ENCODE assay signal across 8 mouse cellular contexts in the genomic region with DNA sequence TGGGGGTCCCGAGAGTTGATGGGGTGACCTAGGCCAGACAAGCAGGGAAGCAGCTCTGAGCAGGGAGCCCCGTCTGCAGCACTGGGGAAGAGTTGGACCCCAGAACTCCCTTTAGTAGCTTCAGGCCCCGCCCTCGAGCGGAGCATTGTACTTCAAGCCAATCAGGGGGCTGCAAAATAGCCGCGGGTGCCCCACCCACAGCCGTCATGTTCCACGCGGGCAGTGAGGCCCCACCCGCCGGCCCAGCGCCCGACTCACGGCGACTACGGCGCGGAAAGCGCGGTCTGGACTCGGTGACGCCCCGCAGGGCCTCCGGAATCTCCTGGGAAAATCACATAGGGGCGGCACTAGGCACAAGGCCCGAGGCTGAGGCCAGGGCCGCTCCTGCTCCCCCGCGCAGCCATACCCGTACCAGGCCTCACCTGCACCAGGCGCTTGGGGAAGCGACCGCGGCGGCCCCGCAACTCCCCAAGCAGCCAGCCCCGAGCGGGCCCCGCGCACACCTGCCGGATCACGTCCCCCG. TPM values are rescaled to one million over a fixed set of nuclear protein-coding genes. Genes with fewer than 3 reads are reported as not detected.
DNase-seq lines count a peak whose midpoint lies in the region; ATAC-seq lines count a peak whose summit lies in the region.

No protein-coding gene starts in this region.

- H3K4me1 ChIP-seq in intestine, embryonic 15.5 days (replicated peaks): peaks cover 22% of the 10 kb centered on the region

- peak overlapping the region; percentile 99 for H3K4me2 ChIP-seq in intestine, embryonic 15.5 days (replicated peaks)

- peak overlapping the region; percentile 96 for H3K27ac ChIP-seq in intestine, embryonic 15.5 days

- ATAC-seq in intestine, embryonic 15.5 days: peak; percentile 91
- ATAC-seq in megakaryocyte-erythroid progenitor cell, adult 5-6 weeks (replicated peaks; ENCODE audit: low FRiP score, low TSS enrichment, poor library complexity, severe bottlenecking): peak; percentile 87

- DNase-seq in adrenal gland, postnatal 14 days: peak; percentile 96
- peak; percentile 76 for DNase-seq in embryo, embryonic 9.5 days (ENCODE audit: extremely low spot score)
- DNase-seq in gastrocnemius, postnatal 36 days: peak; percentile 84 to 86
- peak; percentile 82 to 88 for DNase-seq in left cerebral cortex, postnatal 14 days (ENCODE audit: low spot score in 2 of 2)
- peak; percentile 84 for DNase-seq in right cerebral cortex, postnatal 14 days
- peak; percentile 94 for DNase-seq in urinary bladder, postnatal 14 days (ENCODE audit: low spot score)

- no peaks in the 10 kb centered on the region for H3K9me3 ChIP-seq in intestine, embryonic 15.5 days

- peaks cover 16% of the 10 kb centered on the region; the same call in 1 of the 2 replicates for H3K36me3 ChIP-seq in intestine, embryonic 15.5 days

- under 1% methylated on average over 44 of the region's 44 CpGs for WGBS in intestine, embryonic 15.5 days

- peak overlapping the region; percentile 65 for H3K4me3 ChIP-seq in intestine, embryonic 15.5 days (replicated peaks)

- intact Hi-C loops in gastrocnemius, postnatal 36 days (cut with DNase I): no loop called here
- intact Hi-C loops in left cerebral cortex, postnatal 14 days (cut with DNase I): no loop called here

- no peaks in the 10 kb centered on the region for H3K27me3 ChIP-seq in intestine, embryonic 15.5 days (replicated peaks)

- H3K9ac ChIP-seq in intestine, embryonic 15.5 days: peak overlapping the region; percentile 85

RNA-seq across cellular contexts. Expression of gene Sh3d21, which starts 0.7 kb away (rescaled TPM):
- total RNA-seq in adrenal gland, postnatal 14 days (2021): 3.7 and 4.8 TPM in 2 replicates
- 1 to 10 TPM in 1 of 2 experiments, under 1 TPM in 1; 0.71 to 1.3 TPM for total RNA-seq in gastrocnemius, postnatal 36 days (2021)
- polyA plus RNA-seq in intestine, embryonic 15.5 days (2015; fragmentation: Nextera tagmentation; extraction: Ambion mirVana): 12.8 and 12.9 TPM in 2 replicates
- 1 to 10 TPM in 1 of 2 experiments, under 1 TPM in 1; 0.79 to 1.0 TPM for total RNA-seq in left cerebral cortex, postnatal 14 days (2021)
- total RNA-seq in megakaryocyte-erythroid progenitor cell, adult 5-6 weeks (2014; fragmentation: Nextera tagmentation): 0.72 TPM in 1 of 2 replicates, not detected in the other
- total RNA-seq in megakaryocyte-erythroid progenitor cell, adult 5-6 weeks (2017): 1.1 TPM in 1 of 2 replicates, not detected in the other

RNA-seq across cellular contexts. Expression of gene Eva1b, which starts 15.1 kb away (rescaled TPM):
- 27.6 and 32.3 TPM in 2 replicates for total RNA-seq in adrenal gland, postnatal 14 days (2021)
- total RNA-seq in gastrocnemius, postnatal 36 days (2021): 1 to 10 TPM; 5.5 to 6.8 TPM
- 41.8 and 44.6 TPM in 2 replicates for polyA plus RNA-seq in intestine, embryonic 15.5 days (2015; fragmentation: Nextera tagmentation; extraction: Ambion mirVana)
- 1 to 10 TPM; 6.5 to 7.0 TPM for total RNA-seq in left cerebral cortex, postnatal 14 days (2021)
- not detected in 2 replicates for total RNA-seq in megakaryocyte-erythroid progenitor cell, adult 5-6 weeks (2014; fragmentation: Nextera tagmentation)
- total RNA-seq in megakaryocyte-erythroid progenitor cell, adult 5-6 weeks (2017): 0.91 TPM in 1 of 2 replicates, not detected in the other

RNA-seq across cellular contexts. Expression of gene Thrap3, which starts 40.0 kb away (rescaled TPM):
- 190 and 212 TPM in 2 replicates for total RNA-seq in adrenal gland, postnatal 14 days (2021)
- total RNA-seq in gastrocnemius, postnatal 36 days (2021): 100 to 1,000 TPM in 1 of 2 experiments, 10 to 100 TPM in 1; 87.9 to 106 TPM
- 172 and 202 TPM in 2 replicates for polyA plus RNA-seq in intestine, embryonic 15.5 days (2015; fragmentation: Nextera tagmentation; extraction: Ambion mirVana)
- 100 to 1,000 TPM; 129 to 147 TPM for total RNA-seq in left cerebral cortex, postnatal 14 days (2021)
- total RNA-seq in megakaryocyte-erythroid progenitor cell, adult 5-6 weeks (2014; fragmentation: Nextera tagmentation): 266 and 395 TPM in 2 replicates
- total RNA-seq in megakaryocyte-erythroid progenitor cell, adult 5-6 weeks (2017): 471 and 531 TPM in 2 replicates

RNA-seq across cellular contexts. Expression of gene Stk40, which starts 58.8 kb away (rescaled TPM):
- 39.2 and 48.2 TPM in 2 replicates for total RNA-seq in adrenal gland, postnatal 14 days (2021)
- 10 to 100 TPM; 74.6 to 80.1 TPM for total RNA-seq in gastrocnemius, postnatal 36 days (2021)
- polyA plus RNA-seq in intestine, embryonic 15.5 days (2015; fragmentation: Nextera tagmentation; extraction: Ambion mirVana): 29.5 and 32.1 TPM in 2 replicates
- total RNA-seq in left cerebral cortex, postnatal 14 days (2021): 10 to 100 TPM; 26.5 to 28.8 TPM
- 12.2 and 14.6 TPM in 2 replicates for total RNA-seq in megakaryocyte-erythroid progenitor cell, adult 5-6 weeks (2014; fragmentation: Nextera tagmentation)
- total RNA-seq in megakaryocyte-erythroid progenitor cell, adult 5-6 weeks (2017): 10.0 and 11.7 TPM in 2 replicates

Comparison
In these comparisons a context has a peak if more than half of its experiments do, and no peak if none do; other contexts are left out.
1. Peak in every context shown above with its lines: DNase-seq, ATAC-seq, H3K4me3 ChIP-seq and H3K27ac ChIP-seq.